Mouse (Mus musculus): ENCODE results near the gene Pqlc2. TPM values are rescaled to one million over a fixed set of nuclear protein-coding genes. Genes with fewer than 3 reads are reported as not detected.

Gene Pqlc2
- 7.7 TPM for polyA plus RNA-seq (2017; shearing (Covaris generic))

GRCm38 (mm10) chr4:139310171-139310898 is at the start of gene Pqlc2, which contains the start of gene Akr7a5:
TSS of gene Pqlc2 (minus strand) at chr4:139310708.
TSS of gene Akr7a5 (plus strand) at chr4:139310744.

DNA sequence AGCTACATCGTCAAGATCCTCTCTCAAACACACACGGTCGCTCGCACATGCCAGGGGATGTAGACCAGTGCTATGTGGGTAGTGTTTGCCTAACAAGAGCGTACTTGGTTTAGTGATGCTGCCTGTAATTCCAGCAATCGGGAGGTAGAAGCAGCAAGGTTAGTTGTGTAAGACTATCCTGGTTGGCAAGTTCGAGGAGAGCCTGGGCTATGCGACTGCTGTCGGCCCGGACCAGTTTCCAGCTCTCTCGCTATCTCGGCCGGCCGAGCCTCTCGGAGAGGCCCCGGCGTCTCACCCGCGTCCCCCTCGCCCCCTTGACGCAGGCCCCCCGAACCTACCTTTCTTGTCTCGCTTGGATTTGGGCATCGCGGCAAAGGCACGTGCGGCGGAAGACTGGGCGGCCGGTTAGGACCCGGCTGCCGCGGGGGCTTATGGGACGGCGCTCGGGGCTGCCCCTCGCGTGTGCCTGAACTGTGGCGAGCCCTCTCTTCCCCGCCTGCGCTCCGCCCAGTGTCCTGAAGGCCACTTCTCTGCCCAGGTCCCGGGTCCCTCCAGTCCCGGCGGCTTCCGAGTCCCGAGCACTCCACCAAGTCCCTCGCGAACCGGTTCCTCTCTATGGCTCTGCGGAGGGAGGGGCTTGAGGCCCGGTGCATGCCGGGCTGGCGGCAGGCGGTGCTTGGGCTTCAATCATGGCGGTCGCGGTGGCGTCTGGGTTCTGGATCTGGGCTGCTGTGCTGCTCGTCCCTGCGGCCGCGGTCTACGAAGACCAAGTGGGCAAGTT is 41.6 kb upstream of the Pqlc2 start, which contains the start of the genes Mrto4, Emc1 and Ubr4:
Gene Mrto4, minus strand, starts transcription at position 646 of the 781 bp plus-strand sequence.
Gene Emc1, plus strand, starts transcription at position 657 of the 781 bp plus-strand sequence.
Gene Ubr4, plus strand, starts transcription at position 679 of the 781 bp plus-strand sequence.

Other genes starting within 250 kb of the Pqlc2 start
- not detected for gene Htr6, start 235.1 kb downstream of the Pqlc2 start, polyA plus RNA-seq (2017; shearing (Covaris generic))
- not detected for gene Nbl1, start 217.7 kb downstream of the Pqlc2 start, polyA plus RNA-seq (2017; shearing (Covaris generic))
- gene Minos1, start 179.6 kb downstream of the Pqlc2 start, polyA plus RNA-seq (2017; shearing (Covaris generic)), result 244 TPM
- 460 TPM for gene Capzb, start 117.8 kb downstream of the Pqlc2 start, polyA plus RNA-seq (2017; shearing (Covaris generic))
- 30.2 TPM for gene Akr7a5, start within 50 bp of the Pqlc2 start, polyA plus RNA-seq (2017; shearing (Covaris generic))
- gene Mrto4, start 41.9 kb upstream of the Pqlc2 start, polyA plus RNA-seq (2017; shearing (Covaris generic)), result 97.4 TPM
- gene Emc1, start 41.9 kb upstream of the Pqlc2 start, polyA plus RNA-seq (2017; shearing (Covaris generic)), result 45.6 TPM
- 79.3 TPM for gene Ubr4, start 41.9 kb upstream of the Pqlc2 start, polyA plus RNA-seq (2017; shearing (Covaris generic))
- 4.7 TPM for gene Iffo2, start 219.8 kb upstream of the Pqlc2 start, polyA plus RNA-seq (2017; shearing (Covaris generic))

Measured in naive thymus-derived CD4-positive, alpha-beta T cell, adult 5 months (primary cell).